Mouse (Mus musculus) heart, embryonic 15.5 days (tissue): ENCODE measurements around the gene Pef1. TPM values are rescaled to one million over a fixed set of nuclear protein-coding genes. Genes with fewer than 3 reads are reported as not detected.

ENCODE experiments used
- ATAC-seq: fragments of 200-750 bp; cut with Nextera tagmentation; replicated peaks from 2 replicates; pipeline ENCODE4 v1.8.0; 2017; ENCODE audit warnings: low read depth, moderate TSS enrichment; ENCODE audit not compliant: insufficient number of reproducible peaks, insufficient read depth, low FRiP score
- H3K27ac ChIP-seq: fragments of 300-500 bp; sonication (generic); 2 replicates; pipeline ENCODE4 v1.5.1; 2015; ENCODE audit warnings: mild to moderate bottlenecking, inconsistent platforms
- H3K27me3 ChIP-seq: fragments of 300-500 bp; sonication (generic); 2 replicates; pipeline ENCODE4 v1.6.1; 2015; ENCODE audit warnings: inconsistent platforms
- H3K36me3 ChIP-seq: fragments of 300-500 bp; sonication (generic); 2 replicates; pipeline ENCODE4 v1.6.1; 2015; ENCODE audit warnings: mild to moderate bottlenecking, inconsistent platforms
- H3K4me1 ChIP-seq: fragments of 300-500 bp; sonication (generic); replicated peaks from 2 replicates; pipeline ENCODE4 v1.6.1; 2015; ENCODE audit warnings: inconsistent platforms
- H3K4me2 ChIP-seq: fragments of 300-500 bp; sonication (generic); 2 replicates; pipeline ENCODE4 v1.6.1; 2015; ENCODE audit warnings: inconsistent platforms, mild to moderate bottlenecking, moderate library complexity
- H3K4me3 ChIP-seq: fragments of 300-500 bp; sonication (generic); 2 replicates; pipeline ENCODE4 v1.5.1; 2015; ENCODE audit warnings: mild to moderate bottlenecking, inconsistent platforms
- H3K9ac ChIP-seq: fragments of 300-500 bp; sonication (generic); 2 replicates; pipeline ENCODE4 v1.6.1; 2015; ENCODE audit warnings: mild to moderate bottlenecking, inconsistent platforms
- H3K9me3 ChIP-seq: fragments of 300-500 bp; sonication (generic); replicated peaks from 2 replicates; pipeline ENCODE4 v1.6.1; 2016; ENCODE audit warnings: inconsistent platforms
- WGBS: fragments of 180-500 bp; shearing (Covaris S2); methylation state at CpG from one replicate; pipeline ENCODE4 v1.1.7; 2015; ENCODE audit warnings: mixed read lengths; 5-methylcytosine and 5-hydroxymethylcytosine counted together
- polyA plus RNA-seq: library from polyadenylated mRNA; unstranded; fragments of >200 nt; fragmentation: Nextera tagmentation; extraction: Ambion mirVana; gene quantifications from 2 replicates; pipeline ENCODE4 v1.2.1, GENCODE M21; 2015

The Pef1 gene
- polyA plus RNA-seq, 1 experiment from 2014 or later: 48.9 TPM

GRCm38 (mm10) chr4:130101183-130101582 lies 1.2 kb upstream of the Pef1 start:
- Histone ChIP-seq H3K27me3 (peaks cover 10% of the 10 kb centered on the region), H3K4me3 (no peak overlapping the region), H3K4me1 (peaks cover 9% of the 10 kb centered on the region), H3K4me2 (no peak overlapping the region), H3K36me3 (no peaks in the 10 kb centered on the region), H3K27ac (no peak overlapping the region), H3K9me3 (no peaks in the 10 kb centered on the region), H3K9ac (no peak overlapping the region)
- 42% methylated on average over 8 of the region's 8 CpGs for WGBS
- ATAC-seq: no peak

GRCm38 (mm10) chr4:130103632-130104031 lies 1.3 kb downstream of the Pef1 start:
- no peak for ATAC-seq
- peaks cover 10% of the 10 kb centered on the region for H3K27me3 ChIP-seq
- H3K27ac ChIP-seq: no peak overlapping the region
- WGBS: 71% methylated on average over 12 of the region's 12 CpGs
- no peak overlapping the region for H3K9ac ChIP-seq
- H3K4me1 ChIP-seq: peaks cover 19% of the 10 kb centered on the region
- no peak overlapping the region for H3K4me3 ChIP-seq
- H3K36me3 ChIP-seq: no peaks in the 10 kb centered on the region
- H3K4me2 ChIP-seq: no peak overlapping the region
- H3K9me3 ChIP-seq: no peaks in the 10 kb centered on the region

- no peak overlapping the region for H3K4me2 ChIP-seq
- no peak overlapping the region for H3K4me3 ChIP-seq
- H3K9me3 ChIP-seq: no peaks in the 10 kb centered on the region
- H3K27ac ChIP-seq: no peak overlapping the region
- H3K27me3 ChIP-seq: peaks cover 10% of the 10 kb centered on the region; the same call in 1 of the 2 replicates
- no peak overlapping the region for H3K9ac ChIP-seq
- no peak for ATAC-seq
- no peaks in the 10 kb centered on the region for H3K36me3 ChIP-seq
- 58% methylated on average over 4 of the region's 4 CpGs for WGBS
- H3K4me1 ChIP-seq: peaks cover 23% of the 10 kb centered on the region
Measured at GRCm38 (mm10) chr4:130104584-130104983, 2.2 kb downstream of the Pef1 start.

GRCm38 (mm10) chr4:130107065-130107443 lies 4.7 kb downstream of the Pef1 start:
- H3K9me3 ChIP-seq: no peaks in the 10 kb centered on the region
- ATAC-seq: no peak; the same call in 1 of the 2 replicates
- peak overlapping the region; percentile 53 for H3K4me2 ChIP-seq
- no peaks in the 10 kb centered on the region for H3K36me3 ChIP-seq
- H3K27me3 ChIP-seq: no peaks in the 10 kb centered on the region
- 0 out of 2 replicates have a peak overlapping the region, but pooled peaks have one; percentile 33 for H3K9ac ChIP-seq
- H3K4me1 ChIP-seq: peaks cover 18% of the 10 kb centered on the region
- H3K27ac ChIP-seq: peak overlapping the region; percentile 46; the same call in 1 of the 2 replicates
- peak overlapping the region; percentile 85 for H3K4me3 ChIP-seq
- 11% methylated on average over 14 of the region's 14 CpGs for WGBS

GRCm38 (mm10) chr4:130107444-130108131 lies 5.2 kb downstream of the Pef1 start:
- Histone ChIP-seq H3K36me3 (no peaks in the 10 kb centered on the region), H3K9me3 (no peaks in the 10 kb centered on the region), H3K4me2 (peak overlapping the region; percentile 75), H3K4me3 (peak overlapping the region; percentile 85), H3K27me3 (no peaks in the 10 kb centered on the region), H3K27ac (peak overlapping the region; percentile 72), H3K9ac (peak overlapping the region; percentile 65), H3K4me1 (peaks cover 15% of the 10 kb centered on the region)
- WGBS: under 1% methylated on average over 39 of the region's 39 CpGs
- peak; percentile 94 for ATAC-seq

- Histone ChIP-seq H3K9me3 (no peaks in the 10 kb centered on the region), H3K36me3 (no peaks in the 10 kb centered on the region), H3K4me2 (peak overlapping the region; percentile 75; the same call in 1 of the 2 replicates), H3K27ac (no peak overlapping the region), H3K4me3 (no peak overlapping the region), H3K9ac (no peak overlapping the region), H3K27me3 (no peaks in the 10 kb centered on the region), H3K4me1 (peaks cover 15% of the 10 kb centered on the region)
- WGBS: 79% methylated on average over 3 of the region's 3 CpGs
- no peak for ATAC-seq
Measured at GRCm38 (mm10) chr4:130108929-130109328, 6.6 kb downstream of the Pef1 start.

- 90% methylated on average over 9 of the region's 9 CpGs for WGBS
- no peak overlapping the region for H3K27ac ChIP-seq
- H3K4me3 ChIP-seq: no peak overlapping the region
- H3K9me3 ChIP-seq: no peaks in the 10 kb centered on the region
- no peaks in the 10 kb centered on the region for H3K27me3 ChIP-seq
- H3K36me3 ChIP-seq: no peaks in the 10 kb centered on the region
- H3K9ac ChIP-seq: no peak overlapping the region
- H3K4me1 ChIP-seq: peaks cover 15% of the 10 kb centered on the region
- no peak overlapping the region for H3K4me2 ChIP-seq
- no peak for ATAC-seq
Measured at GRCm38 (mm10) chr4:130109666-130110065, 7.3 kb downstream of the Pef1 start.

GRCm38 (mm10) chr4:130110091-130110490 lies 7.7 kb downstream of the Pef1 start:
- WGBS: 86% methylated on average over 7 of the region's 7 CpGs
- Histone ChIP-seq H3K27ac (no peak overlapping the region), H3K27me3 (no peaks in the 10 kb centered on the region), H3K9ac (no peak overlapping the region), H3K4me2 (no peak overlapping the region), H3K4me1 (peaks cover 15% of the 10 kb centered on the region), H3K9me3 (no peaks in the 10 kb centered on the region), H3K36me3 (no peaks in the 10 kb centered on the region; the same call in 1 of the 2 replicates), H3K4me3 (no peak overlapping the region)
- no peak for ATAC-seq

- no peak overlapping the region for H3K4me3 ChIP-seq
- H3K36me3 ChIP-seq: no peaks in the 10 kb centered on the region; the same call in 1 of the 2 replicates
- no peak overlapping the region for H3K27ac ChIP-seq
- 75% methylated on average over 7 of the region's 7 CpGs for WGBS
- no peak for ATAC-seq
- no peaks in the 10 kb centered on the region for H3K9me3 ChIP-seq
- H3K4me2 ChIP-seq: no peak overlapping the region
- peaks cover 12% of the 10 kb centered on the region for H3K4me1 ChIP-seq
- no peaks in the 10 kb centered on the region for H3K27me3 ChIP-seq
- no peak overlapping the region for H3K9ac ChIP-seq
Measured at GRCm38 (mm10) chr4:130112299-130112698, 9.9 kb downstream of the Pef1 start.

GRCm38 (mm10) chr4:130112732-130113131 lies 10.4 kb downstream of the Pef1 start:
- H3K4me2 ChIP-seq: no peak overlapping the region
- no peak for ATAC-seq
- WGBS: 92% methylated on average over 1 of the region's 1 CpGs

GRCm38 (mm10) chr4:130120752-130121151 lies 18.4 kb downstream of the Pef1 start:
- Histone ChIP-seq H3K4me3 (no peak overlapping the region), H3K27me3 (no peaks in the 10 kb centered on the region), H3K27ac (no peak overlapping the region), H3K4me2 (no peak overlapping the region), H3K4me1 (peaks cover 6% of the 10 kb centered on the region; the same call in 1 of the 2 replicates), H3K9ac (no peak overlapping the region), H3K36me3 (peaks cover 41% of the 10 kb centered on the region), H3K9me3 (no peaks in the 10 kb centered on the region)
- ATAC-seq: no peak
- 46% methylated on average over 4 of the region's 4 CpGs for WGBS

More at GRCm38 (mm10) chr4:130112732-130113131, 10.4 kb downstream of the Pef1 start:
- Histone ChIP-seq H3K27me3 (no peaks in the 10 kb centered on the region), H3K4me1 (peaks cover 12% of the 10 kb centered on the region), H3K4me3 (no peak overlapping the region), H3K36me3 (peaks cover 3% of the 10 kb centered on the region; the same call in 1 of the 2 replicates), H3K9me3 (no peaks in the 10 kb centered on the region), H3K9ac (no peak overlapping the region), H3K27ac (no peak overlapping the region)

GRCm38 (mm10) chr4:130121560-130121959 lies 19.2 kb downstream of the Pef1 start:
- H3K9ac ChIP-seq: no peak overlapping the region
- ATAC-seq: no peak
- H3K36me3 ChIP-seq: peaks cover 48% of the 10 kb centered on the region
- no peak overlapping the region for H3K27ac ChIP-seq
- 75% methylated on average over 8 of the region's 8 CpGs for WGBS
- peaks cover 6% of the 10 kb centered on the region; the same call in 1 of the 2 replicates for H3K4me1 ChIP-seq
- H3K27me3 ChIP-seq: no peaks in the 10 kb centered on the region
- no peaks in the 10 kb centered on the region for H3K9me3 ChIP-seq
- H3K4me3 ChIP-seq: no peak overlapping the region
- H3K4me2 ChIP-seq: no peak overlapping the region
